Mouse (Mus musculus) A20 (cell line): ENCODE results near the gene Cacybp.

Experiments
- DNase-seq: peaks from one replicate; pipeline ENCODE4 v3.0.0-alpha.2; 2011; ENCODE audit warnings: low read depth, low spot score

Cacybp gene

DNA sequence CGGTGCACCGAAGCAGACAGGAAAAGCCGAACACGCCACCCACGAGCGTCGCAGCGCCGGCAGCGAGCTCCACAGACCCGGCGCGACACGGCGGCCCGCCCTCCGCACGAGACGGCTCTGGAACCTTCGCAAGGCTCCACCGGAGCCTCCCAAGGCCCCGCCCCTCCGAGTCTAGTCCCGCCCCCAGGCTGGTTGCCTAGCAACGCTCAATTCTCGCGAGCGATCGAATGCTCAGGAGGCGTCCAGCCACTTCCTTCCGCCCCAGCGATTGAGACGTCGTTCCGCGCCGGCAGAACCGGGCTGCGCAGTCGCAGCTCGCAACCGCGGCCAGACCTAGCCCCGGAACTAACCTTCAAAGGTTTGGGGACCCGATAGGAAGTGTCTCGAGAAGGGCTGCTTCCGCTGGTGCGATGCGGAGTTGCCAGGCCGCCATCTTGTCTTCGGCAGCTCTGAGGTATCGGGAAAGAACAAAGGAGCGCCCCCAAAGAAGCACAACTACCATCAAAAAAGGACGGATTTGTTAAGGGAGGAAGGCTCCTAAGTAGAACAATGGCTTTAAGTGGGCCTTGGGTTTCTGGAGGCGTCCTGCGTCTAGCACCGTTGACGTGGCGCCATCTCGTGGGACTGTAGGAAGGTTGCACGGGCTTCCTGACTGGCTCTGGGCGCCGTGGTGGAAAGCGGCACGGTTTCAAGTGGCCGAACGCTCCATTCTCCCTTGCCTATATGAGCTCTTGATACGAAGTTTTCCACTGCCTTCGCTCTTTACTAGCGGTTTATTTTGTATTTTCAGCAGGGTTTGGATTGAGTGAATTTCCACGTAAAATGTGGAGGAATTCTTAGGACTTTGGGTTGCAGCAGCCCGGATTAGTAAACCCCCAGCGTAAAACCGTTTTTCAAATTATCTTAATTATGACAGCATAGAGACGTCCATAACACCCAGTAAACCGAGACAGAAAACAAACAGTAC is at the start of gene Cacybp:
TSS of gene Cacybp (minus strand) at position 173 of the 967 bp plus-strand sequence.
- peak; percentile 99 for DNase-seq

DNA sequence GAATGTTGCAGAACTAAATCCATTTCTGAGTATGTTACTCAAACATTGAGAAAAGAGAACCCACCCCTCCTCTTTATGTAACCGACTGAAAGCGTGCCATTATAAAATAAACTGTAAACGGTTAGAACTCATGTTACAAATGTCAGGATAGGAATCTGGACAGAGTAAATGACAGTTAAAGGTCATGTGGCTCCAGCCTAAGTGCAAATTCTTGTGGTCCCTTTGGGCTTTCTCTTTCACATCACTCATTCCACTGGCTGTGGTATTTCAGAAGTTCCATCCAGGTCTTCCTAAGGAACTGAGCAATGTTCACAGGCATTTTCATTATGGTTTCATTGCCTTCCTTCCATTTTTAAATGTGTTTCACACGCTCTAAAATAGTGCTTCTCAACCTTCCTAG is 49.7 kb upstream of the Cacybp start:
- no peak for DNase-seq

DNA sequence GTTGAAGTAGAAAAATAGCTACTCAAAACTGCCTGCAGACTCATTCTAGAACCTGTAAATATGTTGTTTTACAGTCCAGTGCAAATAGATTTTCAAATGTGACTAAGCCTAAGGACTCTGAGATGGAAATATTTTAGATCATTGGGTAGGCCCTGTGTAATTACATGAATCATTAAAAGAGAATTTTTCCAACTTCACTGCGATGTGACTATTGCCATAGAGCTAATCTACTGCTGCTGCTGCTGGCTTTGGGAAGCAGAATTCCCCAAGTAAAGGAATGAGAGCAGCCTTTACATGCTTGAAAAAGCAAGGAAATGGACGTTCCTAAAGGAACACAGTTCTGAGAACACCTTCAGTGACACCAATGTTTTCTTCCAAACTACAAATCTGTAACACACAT is 49.2 kb upstream of the Cacybp start:
- no peak for DNase-seq

DNA sequence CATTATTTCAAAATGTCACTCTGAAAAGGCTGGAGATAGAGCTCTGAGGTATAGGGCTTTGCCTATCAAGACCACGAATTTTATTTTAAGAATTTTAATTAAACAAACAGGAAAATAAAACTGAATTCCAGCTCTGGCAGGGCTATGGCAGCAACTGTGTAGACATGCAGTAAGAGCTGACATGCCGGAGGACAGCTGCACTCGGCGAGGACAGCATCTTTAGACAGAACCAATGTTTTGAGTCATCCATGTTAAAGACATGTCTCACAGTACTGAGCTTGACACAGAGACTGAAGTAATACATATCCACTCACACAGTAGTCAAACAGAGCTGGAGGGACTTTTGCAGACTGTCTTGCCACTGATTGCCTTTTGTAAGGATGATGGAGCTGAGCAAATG is 47.9 kb upstream of the Cacybp start:
- no peak for DNase-seq

DNA sequence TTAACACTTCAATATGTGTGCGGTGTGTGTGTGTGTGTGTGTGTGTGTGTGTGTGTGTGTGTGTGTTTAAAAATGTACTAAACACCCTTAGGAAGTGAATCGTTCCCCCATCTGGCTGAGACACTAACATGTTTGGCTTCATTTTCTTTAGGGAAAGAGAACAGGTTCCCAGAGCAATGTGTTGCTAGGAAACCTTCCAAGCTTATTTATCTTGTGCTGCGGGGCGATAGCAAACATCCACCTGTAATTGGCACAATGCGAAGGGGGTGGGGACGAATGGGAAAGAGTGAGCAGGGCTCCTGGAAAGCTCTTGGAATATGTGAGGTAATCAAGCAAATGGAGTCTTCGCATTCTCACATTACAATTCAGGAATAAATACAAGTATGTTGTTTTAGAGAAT is 47.2 kb upstream of the Cacybp start:
- DNase-seq: no peak

DNA sequence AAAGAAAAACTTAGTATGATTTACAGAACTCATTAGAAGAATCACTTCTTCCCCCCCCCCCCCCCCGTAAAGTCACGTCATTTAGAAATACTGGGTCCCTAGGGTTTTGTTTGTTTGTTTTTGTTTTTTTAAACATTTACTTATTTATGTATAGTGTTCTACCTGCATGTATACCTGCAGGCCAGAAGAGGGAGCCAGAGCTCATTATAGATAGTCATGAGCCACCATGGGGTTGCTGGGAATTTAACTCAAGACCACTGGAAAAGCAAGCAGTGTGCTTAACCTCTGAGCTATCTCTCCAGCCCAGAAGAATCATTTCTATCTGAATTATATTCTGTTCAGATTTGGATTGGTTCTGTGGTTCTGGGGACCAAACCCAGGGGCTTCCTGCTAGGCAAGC is 40.4 kb upstream of the Cacybp start:
- DNase-seq: no peak

- peak; percentile 45 for DNase-seq
Observed at GRCm38 (mm10) chr1:160251388-160252007, 38.8 kb upstream of the Cacybp start.

- no peak for DNase-seq
Observed at GRCm38 (mm10) chr1:160250782-160251181, 38.1 kb upstream of the Cacybp start.

- DNase-seq: no peak
Observed at GRCm38 (mm10) chr1:160249786-160250185, 37.1 kb upstream of the Cacybp start.

- DNase-seq: peak; percentile 77
Observed at GRCm38 (mm10) chr1:160247473-160247872, 34.8 kb upstream of the Cacybp start.

- peak; percentile 50 for DNase-seq
Observed at GRCm38 (mm10) chr1:160246844-160247243, 34.2 kb upstream of the Cacybp start.

- peak; percentile 69 for DNase-seq
Observed at GRCm38 (mm10) chr1:160245954-160246353, 33.3 kb upstream of the Cacybp start.

GRCm38 (mm10) chr1:160244689-160245088 is 32.0 kb upstream of the Cacybp start:
- DNase-seq: no peak

- no peak for DNase-seq
Observed at GRCm38 (mm10) chr1:160240091-160240490, 27.4 kb upstream of the Cacybp start.

GRCm38 (mm10) chr1:160238852-160239443 is 26.3 kb upstream of the Cacybp start:
- DNase-seq: no peak

- DNase-seq: no peak
Observed at GRCm38 (mm10) chr1:160237981-160238380, 25.3 kb upstream of the Cacybp start.

DNA sequence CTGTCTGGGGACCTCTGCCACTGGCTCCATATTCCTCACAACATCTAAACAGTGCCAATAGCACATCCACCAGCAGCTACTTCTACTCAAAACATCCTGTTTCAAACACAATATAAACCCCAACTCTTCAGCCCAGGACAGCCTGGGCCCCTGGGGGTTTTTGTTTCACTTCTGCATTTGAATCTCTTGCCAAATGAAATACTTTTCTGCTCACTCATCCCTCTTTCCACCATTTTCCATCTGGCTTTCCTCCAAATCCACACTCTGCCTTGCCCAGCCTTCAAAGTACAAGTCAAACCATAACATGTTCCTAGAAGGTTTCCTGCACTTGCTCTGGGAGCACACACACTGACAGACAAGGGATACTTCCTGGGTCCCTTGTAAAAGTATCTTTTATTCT is 21.2 kb upstream of the Cacybp start:
- DNase-seq: peak; percentile 90

- DNase-seq: no peak
Observed at GRCm38 (mm10) chr1:160232113-160232512, 19.4 kb upstream of the Cacybp start.

GRCm38 (mm10) chr1:160231013-160231412 is 18.3 kb upstream of the Cacybp start:
- peak; percentile 39 for DNase-seq

- no peak for DNase-seq
Observed at GRCm38 (mm10) chr1:160227850-160228249, 15.2 kb upstream of the Cacybp start.

- no peak for DNase-seq
Observed at GRCm38 (mm10) chr1:160227196-160227595, 14.5 kb upstream of the Cacybp start.

DNA sequence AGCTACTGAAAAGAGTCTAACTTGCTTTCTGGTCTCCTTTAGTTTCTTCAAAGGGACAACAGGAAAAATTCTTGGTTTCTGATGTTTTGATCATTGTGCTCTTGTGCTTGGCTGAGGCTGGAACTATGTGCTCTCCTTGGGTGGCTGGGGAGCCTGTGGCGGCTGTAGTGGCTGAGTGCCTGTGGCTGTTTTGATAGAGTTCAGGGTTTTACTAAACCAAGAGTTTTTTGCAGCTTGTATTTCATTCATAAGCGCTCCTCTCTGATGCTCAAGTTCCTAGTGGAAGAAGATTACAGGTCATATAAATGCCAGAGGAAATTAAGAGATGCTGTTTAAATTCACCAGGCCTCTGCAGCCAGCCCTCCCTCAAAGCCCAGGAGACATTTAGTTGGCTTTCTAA is 11.4 kb upstream of the Cacybp start:
- DNase-seq: no peak
